14 mouse cellular contexts compared by ENCODE assay signal in genomic region chr14:121987287-121987686, GRCm38 (mm10). TPM values are rescaled to one million over a fixed set of nuclear protein-coding genes. Genes with fewer than 3 reads are reported as not detected.
DNase-seq lines count a peak whose midpoint lies in the region; ATAC-seq and TF ChIP-seq lines count a peak whose summit lies in the region.
"Had no signal": no experiment of that assay in that cellular context is flagged by ENCODE, and none has a peak within 500 bp of the region (broad histone marks: within the 10 kb centered on the region; RNA-seq: fewer than 3 reads in every experiment).

No protein-coding gene starts in this region.

- no peaks in the 10 kb centered on the region for H3K27me3 ChIP-seq in heart, embryonic 16.5 days (ENCODE audit: control insufficient read depth, insufficient read depth, low read length)
- no peaks in the 10 kb centered on the region for H3K27me3 ChIP-seq in midbrain, embryonic 14.5 days (ENCODE audit: control insufficient read depth, insufficient read depth, low read length)

- no peaks in the 10 kb centered on the region for H3K9me3 ChIP-seq in heart, embryonic 16.5 days (replicated peaks; ENCODE audit: control insufficient read depth, low read length)
- no peaks in the 10 kb centered on the region for H3K9me3 ChIP-seq in midbrain, embryonic 14.5 days (ENCODE audit: control insufficient read depth, low read length)

- H3K36me3 ChIP-seq in heart, embryonic 16.5 days (ENCODE audit: control insufficient read depth, insufficient read depth): no peaks in the 10 kb centered on the region
- 0 out of 2 replicates have a peak, but pooled peaks cover 5% of the 10 kb centered on the region for H3K36me3 ChIP-seq in midbrain, embryonic 14.5 days (ENCODE audit: control insufficient read depth, insufficient read depth, low read length)

- ATAC-seq in heart, embryonic 16.5 days (replicated peaks; ENCODE audit: extremely low read depth, insufficient read depth, low FRiP score): no peak
- no peak for ATAC-seq in midbrain, embryonic 14.5 days (ENCODE audit: low FRiP score, low TSS enrichment)
- ATAC-seq: hindbrain, postnatal 0 days had no signal

- 60% methylated on average over 1 of the region's 1 CpGs for WGBS in heart, embryonic 16.5 days
- whole genome bisulfite sequencing in midbrain, embryonic 14.5 days: 100% methylated on average over 1 of the region's 1 CpGs

- peaks cover 6% of the 10 kb centered on the region for H3K4me1 ChIP-seq in heart, embryonic 16.5 days (ENCODE audit: control insufficient read depth, insufficient read depth, low read length)
- peaks cover 82% of the 10 kb centered on the region for H3K4me1 ChIP-seq in bone marrow macrophage, adult 2 months (ENCODE audit: control insufficient read depth, insufficient read depth, low read length)
- H3K4me1 ChIP-seq in midbrain, embryonic 14.5 days (ENCODE audit: control insufficient read depth, insufficient read depth, low read length): no peaks in the 10 kb centered on the region

- no peak for TF ChIP-seq POLR2A in bone marrow macrophage, adult 2 months (IDR thresholded peaks at IDR 0.05; ENCODE audit: borderline replicate concordance, low read depth, low read length)

- no peak for TF ChIP-seq CTCF in bone marrow macrophage, adult 2 months (IDR thresholded peaks at IDR 0.05; ENCODE audit: low read depth, low read length)

- H3K27ac ChIP-seq in heart, embryonic 16.5 days (ENCODE audit: low read length): peak overlapping the region; percentile 12; the same call in 1 of the 2 replicates
- peak overlapping the region; percentile 97 for H3K27ac ChIP-seq in bone marrow macrophage, adult 2 months (ENCODE audit: insufficient read depth, low read depth, low read length)
- no peak overlapping the region for H3K27ac ChIP-seq in midbrain, embryonic 14.5 days (replicated peaks; ENCODE audit: low read depth, low read length)
- H3K27ac ChIP-seq: hindbrain, postnatal 0 days; kidney, postnatal 0 days had no signal

- no peak overlapping the region for H3K4me3 ChIP-seq in heart, embryonic 16.5 days (ENCODE audit: low read length)
- H3K4me3 ChIP-seq in bone marrow macrophage, adult 2 months (ENCODE audit: insufficient read depth, low read length): no peak overlapping the region
- no peak overlapping the region for H3K4me3 ChIP-seq in midbrain, embryonic 14.5 days (replicated peaks; ENCODE audit: low read depth, low read length)

- DNase-seq in heart, postnatal 36 days: no peak
- DNase-seq in 416B (ENCODE audit: low read depth): peak; percentile 86
- peak; percentile 64 for DNase-seq in naive thymus-derived CD4-positive, alpha-beta T cell, adult 2 months (ENCODE audit: low read depth)
- no peak for DNase-seq in midbrain, embryonic 14.5 days
- no peak for DNase-seq in T-cell, adult 2 months (ENCODE audit: low spot score)
- DNase-seq: lung, postnatal 10 days; thymus, postnatal 14 days had no signal

- intact Hi-C loops in heart, postnatal 36 days (cut with DNase I): no loop called here

- no peak overlapping the region for H3K9ac ChIP-seq in heart, embryonic 16.5 days (ENCODE audit: low read length)
- no peak overlapping the region for H3K9ac ChIP-seq in midbrain, embryonic 14.5 days (replicated peaks; ENCODE audit: low read length)

- H3K4me2 ChIP-seq in heart, embryonic 16.5 days (ENCODE audit: low read depth, low read length): no peak overlapping the region
- H3K4me2 ChIP-seq in midbrain, embryonic 14.5 days (ENCODE audit: low read length): no peak overlapping the region

RNA-seq across cellular contexts. Expression of gene Gpr183, which starts 22.3 kb away (rescaled TPM):
- 2.4 and 3.6 TPM in 2 replicates for polyA plus RNA-seq in heart, embryonic 16.5 days (2015; fragmentation: Nextera tagmentation; extraction: Ambion mirVana)
- 1 to 10 TPM; 1.2 to 2.0 TPM for total RNA-seq in heart, postnatal 36 days (2021)
- 33.0 and 34.1 TPM in 2 replicates for polyA plus RNA-seq in bone marrow macrophage, adult 2 months (2012; ENCODE audit: insufficient read depth, insufficient read length, missing spikeins)
- polyA plus RNA-seq in midbrain, embryonic 14.5 days (2014; fragmentation: Nextera tagmentation; extraction: Ambion mirVana): 0.67 and 0.72 TPM in 2 replicates

RNA-seq across cellular contexts. Expression of gene Timm8a2, which starts 47.2 kb away (rescaled TPM):
- not detected in 2 replicates for polyA plus RNA-seq in heart, embryonic 16.5 days (2015; fragmentation: Nextera tagmentation; extraction: Ambion mirVana)
- not detected for total RNA-seq in heart, postnatal 36 days (2021)
- polyA plus RNA-seq in bone marrow macrophage, adult 2 months (2012; ENCODE audit: insufficient read depth, insufficient read length, missing spikeins): not detected in 2 replicates
- polyA plus RNA-seq in midbrain, embryonic 14.5 days (2014; fragmentation: Nextera tagmentation; extraction: Ambion mirVana): not detected in 2 replicates
- total RNA-seq: heart, adult 8-10 months; hindbrain, postnatal 0 days had no signal
- polyA plus RNA-seq: frontal cortex, adult 2 months; hindbrain, postnatal 0 days; kidney, postnatal 0 days; small intestine, adult 2 months had no signal

Comparison
In these comparisons a context has a peak if more than half of its experiments do, and no peak if none do; other contexts are left out.
1. DNase-seq: peak in 416B (single experiment) and naive thymus-derived CD4-positive, alpha-beta T cell, adult 2 months (single experiment); none in heart, postnatal 36 days (0 of 2), midbrain, embryonic 14.5 days (single experiment) and T-cell, adult 2 months (single experiment).